Mouse (Mus musculus) monocyte, adult 2 months (primary cell): ENCODE measurements around the gene Ankrd35.
"Not testable (repeated sequence)": the region's sequence is repeated elsewhere in the genome, so short reads cannot be mapped to it uniquely, and the experiment has no call there.

Experiments used
- DNase-seq, 2 experiments: peaks; one replicate each; pipeline ENCODE4 v3.0.0; 2022; ENCODE audit warnings: low spot score in 2 of 2, low read depth in 1 of 2

The Ankrd35 gene

DNA sequence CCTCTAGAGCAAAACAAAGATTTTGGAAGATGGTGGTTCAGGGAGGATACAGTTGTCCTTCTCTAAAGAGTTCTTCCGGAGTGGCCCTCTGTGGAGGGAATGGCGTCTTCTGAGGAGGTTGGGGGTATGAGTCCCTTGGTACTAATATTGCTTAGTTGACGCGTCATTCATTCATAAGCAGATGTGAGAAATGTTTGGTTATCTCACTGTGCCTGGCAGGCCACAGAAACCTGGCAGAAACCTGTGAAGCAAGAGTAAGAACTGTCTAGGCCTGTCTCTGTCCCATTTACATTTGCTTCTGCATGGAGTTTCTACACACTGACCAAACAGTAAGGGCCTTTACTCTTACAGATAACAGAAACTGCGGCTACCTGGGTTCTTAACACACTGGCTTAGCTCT lies 1.6 kb downstream of the Ankrd35 start:
- DNase-seq = no peak

DNA sequence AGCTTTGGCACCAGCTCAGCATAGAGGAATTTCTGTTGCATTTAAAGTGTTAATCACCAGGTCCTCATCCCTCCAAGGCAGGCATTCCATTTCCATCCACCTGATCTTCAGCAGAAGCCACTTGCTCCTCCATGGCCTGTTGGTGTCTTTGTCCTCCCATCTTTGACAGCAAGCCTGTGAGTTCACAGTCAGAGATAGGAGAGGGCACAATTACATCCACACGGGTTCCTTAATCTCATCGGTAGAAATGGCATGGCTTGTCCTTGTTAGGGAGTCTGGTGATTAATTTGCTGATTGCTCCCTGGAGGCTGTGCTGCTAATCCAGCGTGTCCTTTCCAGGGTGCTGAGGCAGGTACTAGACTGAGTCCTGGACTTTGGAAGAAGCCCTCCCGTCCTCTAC lies 3.6 kb downstream of the Ankrd35 start:
- DNase-seq = no peak

DNA sequence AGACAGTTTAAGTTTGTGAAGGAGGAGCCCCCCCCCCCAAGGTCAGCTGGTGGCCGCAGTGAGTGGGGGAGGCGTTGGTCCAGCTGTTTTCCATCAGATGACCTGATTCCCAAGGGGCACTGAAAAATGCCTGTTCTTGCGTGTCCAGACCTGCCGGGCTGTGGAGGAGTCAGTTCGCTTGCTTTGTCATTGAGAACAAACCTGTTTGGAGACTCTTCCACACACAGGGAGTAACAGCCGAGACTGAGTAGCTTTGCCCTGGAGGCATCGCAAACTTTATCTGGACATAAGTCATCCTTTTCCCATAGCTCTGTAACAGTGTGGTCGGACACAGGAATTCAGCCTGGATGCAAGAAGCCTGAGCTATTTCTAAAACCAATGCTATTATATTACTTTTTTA lies 4.5 kb downstream of the Ankrd35 start:
- no peak for DNase-seq

DNA sequence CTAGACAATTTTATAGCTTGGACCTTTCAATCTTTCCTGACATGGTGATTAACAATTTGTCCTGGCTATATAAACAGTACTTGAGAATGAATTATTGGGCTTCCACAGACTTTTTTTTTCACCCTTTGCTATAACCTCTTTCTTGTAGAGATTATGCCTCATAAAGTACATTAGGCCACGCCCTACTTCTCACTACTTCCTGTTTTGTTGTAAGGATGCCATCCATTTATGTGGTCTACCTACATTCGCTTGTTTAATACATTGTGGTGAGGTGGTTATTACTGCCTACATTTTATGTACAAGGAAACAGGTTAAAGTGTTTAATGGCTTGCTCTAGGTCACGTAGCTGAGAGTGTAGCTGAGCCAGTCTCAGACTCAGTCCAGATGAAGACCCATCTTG lies 5.2 kb downstream of the Ankrd35 start:
- DNase-seq = no peak

DNA sequence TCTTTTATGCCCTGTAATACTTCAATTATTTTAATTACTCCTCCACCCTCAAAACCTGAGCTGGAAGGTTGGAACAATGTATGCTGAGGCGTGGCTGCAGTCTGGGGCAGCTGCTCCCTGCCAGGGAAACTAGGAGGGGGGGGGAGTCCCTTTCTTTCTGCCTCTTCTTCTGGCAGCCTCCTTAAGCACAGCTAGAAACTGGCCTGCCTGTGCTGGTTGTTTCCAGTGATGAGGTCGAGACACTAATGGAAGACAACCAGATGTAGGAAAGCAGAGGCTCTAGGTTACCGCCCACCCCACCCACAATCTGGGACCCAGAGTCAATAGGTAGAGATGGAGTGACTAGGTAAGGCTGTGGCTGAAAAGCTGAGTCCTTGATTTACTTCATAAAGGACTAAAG lies 5.8 kb downstream of the Ankrd35 start:
- DNase-seq = no peak

DNA sequence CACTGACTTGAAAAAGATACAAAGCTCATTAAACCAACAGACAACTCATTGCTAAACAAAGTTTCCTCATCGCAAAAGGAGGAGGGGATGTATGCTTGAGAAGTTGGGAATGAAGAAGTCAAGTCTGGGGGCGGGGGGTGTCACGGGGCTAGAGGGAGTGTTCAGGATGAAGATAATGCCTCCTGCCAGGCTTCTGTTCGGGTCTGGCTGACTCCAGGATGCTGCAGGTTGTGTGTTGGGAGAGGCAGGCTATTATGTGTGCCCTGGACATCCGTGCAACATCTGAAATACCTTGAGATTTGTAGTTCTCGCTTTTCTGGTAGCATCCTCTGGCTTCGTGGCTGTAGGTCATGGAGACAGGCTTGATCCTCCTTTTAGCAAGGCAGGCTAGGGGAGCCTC lies 8.5 kb downstream of the Ankrd35 start:
- DNase-seq = no peak

DNA sequence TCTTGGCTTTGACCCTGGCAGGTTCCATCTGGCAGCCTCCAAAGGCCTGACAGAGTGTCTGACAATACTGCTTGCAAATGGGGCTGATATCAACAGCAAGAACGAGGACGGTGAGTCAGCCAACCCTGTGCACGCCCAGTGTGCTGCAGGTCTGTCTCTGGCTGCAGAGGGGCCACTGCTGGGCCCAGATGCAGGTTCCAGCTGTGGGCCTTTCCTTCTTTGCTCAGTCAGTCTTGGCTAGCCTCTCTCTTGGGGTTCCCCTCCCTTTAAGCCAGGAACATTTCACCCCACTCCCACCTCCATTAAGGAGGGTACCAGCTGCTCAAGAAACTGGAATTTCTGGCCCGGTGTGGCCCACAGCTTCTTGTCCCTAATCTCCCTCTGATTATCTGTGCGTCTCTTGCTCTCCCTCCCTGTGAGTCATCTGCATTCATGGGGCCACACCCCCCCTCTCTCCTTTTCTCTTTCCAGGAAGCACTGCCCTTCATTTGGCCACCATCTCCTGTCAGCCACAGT lies 9.3 kb downstream of the Ankrd35 start:
- no peak for DNase-seq

DNA sequence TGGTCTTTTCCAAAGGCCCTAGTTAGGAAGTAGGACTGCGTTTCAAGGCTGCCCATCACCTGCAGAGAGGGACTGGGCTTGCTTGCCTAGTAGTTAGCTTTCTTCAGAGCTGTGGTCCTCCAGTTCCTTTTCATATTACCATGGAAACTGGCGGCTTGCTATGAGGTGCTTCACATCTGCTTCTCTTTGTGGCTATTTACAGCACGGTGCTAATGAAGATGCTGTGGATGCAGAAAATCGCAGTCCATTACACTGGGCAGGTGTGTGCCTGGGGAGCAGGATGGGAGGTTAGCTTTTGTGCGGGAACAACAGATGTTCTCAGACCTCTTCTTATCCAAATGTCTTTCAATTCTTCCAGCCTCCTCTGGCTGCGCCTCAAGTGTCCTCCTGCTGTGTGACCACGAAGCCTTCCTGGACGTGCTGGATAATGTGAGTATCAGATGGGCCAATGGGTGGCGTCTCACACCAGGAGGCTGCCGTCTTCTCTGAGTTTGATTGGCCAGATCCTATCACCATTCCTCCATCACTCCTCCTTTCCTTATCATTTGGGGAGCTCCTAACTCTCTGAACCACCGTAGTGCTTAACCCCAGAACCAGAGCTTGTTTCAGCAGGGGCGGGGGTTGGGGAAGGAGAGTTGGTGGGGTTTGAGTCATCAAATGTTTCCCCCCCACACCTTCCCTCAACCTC lies 10.5 kb downstream of the Ankrd35 start:
- DNase-seq = no peak

DNA sequence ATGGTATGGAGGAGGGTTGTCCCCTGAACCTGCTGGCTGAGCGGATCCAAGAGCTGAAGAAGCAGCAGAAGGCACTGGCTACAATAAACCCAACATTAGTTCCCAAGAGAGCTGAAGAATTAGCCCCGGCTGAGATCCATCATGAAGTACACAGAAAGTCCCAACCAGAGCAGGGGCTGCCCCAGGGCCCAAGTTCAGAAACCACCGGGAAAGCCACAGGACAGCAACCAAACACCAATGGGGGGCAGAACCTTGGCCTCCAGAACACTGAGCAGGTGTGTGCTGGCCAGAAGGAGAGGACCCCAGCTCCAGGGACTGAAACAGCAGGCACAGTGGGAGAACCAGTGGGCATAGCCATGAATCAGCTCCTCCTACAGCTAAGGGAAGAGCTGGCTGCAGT lies 13.6 kb downstream of the Ankrd35 start:
- no peak for DNase-seq

DNA sequence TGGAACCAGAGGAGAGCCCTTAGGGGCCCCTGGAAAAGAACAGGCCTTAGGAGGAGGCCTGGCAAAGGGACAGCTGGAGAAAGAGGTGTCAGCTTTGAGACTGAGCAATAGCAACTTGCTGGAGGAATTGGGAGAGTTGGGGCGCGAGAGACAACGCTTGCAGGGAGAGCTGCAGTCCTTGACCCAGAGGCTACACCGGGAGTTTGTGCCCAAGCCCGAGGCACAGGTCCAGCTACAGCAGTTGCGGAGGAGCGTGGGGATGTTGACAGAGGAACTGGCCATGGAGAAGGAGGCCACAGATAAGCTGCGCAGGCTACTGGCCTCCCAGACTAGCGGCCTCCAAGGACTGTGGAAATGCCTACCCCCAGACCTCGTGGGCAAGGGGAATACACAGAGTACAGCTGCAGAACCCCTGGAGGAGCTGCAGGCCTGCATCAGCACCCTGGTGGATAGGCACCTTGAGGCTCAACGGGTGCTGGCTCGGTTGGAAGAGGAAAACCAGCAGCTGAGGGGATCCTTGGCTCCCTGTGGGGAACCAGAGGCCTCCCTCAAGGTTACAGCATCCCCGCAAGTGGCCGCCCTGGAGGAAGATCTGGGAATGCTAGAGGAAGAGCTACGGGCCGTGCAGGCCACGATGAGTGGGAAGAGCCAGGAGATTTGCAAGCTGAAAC lies 14.4 kb downstream of the Ankrd35 start:
- DNase-seq = no peak

DNA sequence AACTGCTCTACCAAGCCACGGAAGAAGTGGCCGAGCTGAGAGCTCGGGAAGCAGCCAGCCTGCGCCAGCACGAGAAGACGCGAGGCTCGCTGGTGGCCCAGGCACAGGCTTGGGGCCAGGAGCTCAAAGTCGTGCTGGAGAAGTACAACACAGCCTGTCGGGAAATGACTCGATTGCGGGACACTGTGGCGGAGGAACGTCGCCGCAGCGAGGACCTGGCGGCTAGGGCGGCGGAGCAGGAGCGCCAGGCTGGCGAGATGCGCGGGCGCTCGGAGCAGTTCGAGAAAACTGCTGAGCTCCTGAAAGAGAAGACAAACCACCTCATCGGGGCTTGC lies 14.9 kb downstream of the Ankrd35 start:
- DNase-seq = no peak

DNA sequence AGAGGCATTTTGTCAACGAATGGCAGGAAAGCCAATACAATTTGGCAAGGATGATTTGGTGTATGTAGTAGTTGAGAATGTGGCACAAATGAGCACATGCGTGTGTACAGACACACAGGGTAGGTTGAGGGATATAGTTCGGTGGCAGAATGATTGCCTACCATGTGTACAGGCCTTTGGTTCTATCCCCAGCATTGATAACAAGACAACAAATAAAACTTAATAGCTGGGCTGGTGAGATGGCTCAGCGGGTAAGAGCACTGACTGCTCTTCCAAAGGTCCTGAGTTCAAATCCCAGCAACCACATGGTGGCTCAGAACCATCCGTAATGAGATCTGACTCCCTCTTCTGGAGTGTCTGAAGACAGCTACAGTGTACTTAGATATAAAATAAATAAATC lies 16.1 kb downstream of the Ankrd35 start:
- not testable (repeated sequence) for DNase-seq

DNA sequence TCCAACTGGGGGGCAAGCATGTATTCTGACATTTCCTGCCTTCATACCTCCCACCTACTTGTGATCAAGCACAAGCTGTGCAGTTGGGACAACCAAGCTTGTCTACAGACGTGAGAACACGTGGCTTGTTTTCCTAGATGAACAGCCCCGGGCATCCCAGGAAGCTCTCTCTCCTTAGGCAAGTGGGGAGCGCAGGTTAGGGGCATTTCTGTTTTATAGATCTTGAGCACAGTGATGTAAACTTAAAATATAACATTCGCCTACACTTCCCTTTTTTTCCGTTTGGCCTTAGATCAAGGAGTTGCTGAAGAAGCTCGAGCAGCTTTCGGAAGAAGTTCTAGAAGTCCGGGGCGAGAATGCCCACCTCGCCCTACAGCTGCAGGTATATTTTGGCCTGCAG lies 18.9 kb downstream of the Ankrd35 start:
- DNase-seq = no peak

DNA sequence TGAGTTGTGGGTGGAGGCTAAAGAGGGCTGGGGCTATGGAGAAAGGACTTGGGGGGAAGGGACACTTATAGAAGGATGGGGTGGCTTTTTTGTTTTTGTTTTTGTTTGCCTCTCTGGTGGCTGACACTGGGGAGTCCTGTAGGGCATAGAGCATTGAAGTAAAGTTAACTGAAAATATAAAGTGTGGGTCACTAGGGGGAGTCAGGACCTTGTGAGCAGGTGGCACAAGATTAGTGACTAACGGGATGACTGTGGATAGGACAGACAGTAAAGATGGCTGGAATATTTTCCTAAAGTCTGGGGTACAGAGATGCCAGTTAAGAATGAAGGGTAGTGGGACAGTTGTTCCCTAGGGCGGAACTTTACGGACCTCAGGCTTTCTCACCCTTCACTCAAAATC lies 20.4 kb downstream of the Ankrd35 start:
- no peak for DNase-seq

DNA sequence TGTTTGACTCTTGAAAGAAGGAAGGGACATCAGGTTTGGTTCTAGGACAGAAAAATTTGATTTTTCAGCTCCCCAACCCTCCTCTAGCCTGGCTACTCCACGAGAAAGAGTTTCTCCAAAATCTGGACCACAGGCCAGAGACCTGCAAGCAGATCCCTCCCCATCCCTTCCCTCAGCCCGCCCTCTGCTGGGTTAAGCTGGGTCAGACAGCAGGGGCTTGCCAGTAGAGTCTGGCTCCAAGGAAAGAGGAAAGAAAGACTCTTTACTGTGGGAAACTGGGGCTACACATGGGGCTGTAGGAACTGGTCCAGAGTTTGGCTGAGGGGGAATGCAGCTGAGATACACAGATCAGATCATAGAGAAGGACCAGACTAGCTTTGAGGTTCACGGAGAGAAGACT lies 22.6 kb downstream of the Ankrd35 start:
- no peak for DNase-seq

DNA sequence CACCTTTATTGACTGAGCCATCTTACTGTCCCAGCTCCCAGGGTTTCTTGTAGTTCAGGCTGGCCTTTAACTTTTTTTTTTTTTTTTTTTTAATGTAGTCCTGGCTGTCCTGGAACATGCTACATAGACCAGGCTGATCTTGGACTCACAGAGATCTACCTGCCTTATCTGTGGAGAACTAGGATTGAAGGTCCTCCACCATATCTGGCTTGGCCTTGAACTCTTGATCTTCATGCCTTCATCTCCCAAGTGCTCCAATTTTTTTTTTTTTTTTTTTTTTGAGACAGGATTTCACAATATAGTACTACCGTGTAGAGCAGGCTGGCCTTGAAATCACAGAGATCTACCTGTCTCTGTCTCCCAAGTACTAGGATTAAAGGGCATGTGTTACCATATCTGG lies 23.6 kb downstream of the Ankrd35 start:
- no peak for DNase-seq

DNA sequence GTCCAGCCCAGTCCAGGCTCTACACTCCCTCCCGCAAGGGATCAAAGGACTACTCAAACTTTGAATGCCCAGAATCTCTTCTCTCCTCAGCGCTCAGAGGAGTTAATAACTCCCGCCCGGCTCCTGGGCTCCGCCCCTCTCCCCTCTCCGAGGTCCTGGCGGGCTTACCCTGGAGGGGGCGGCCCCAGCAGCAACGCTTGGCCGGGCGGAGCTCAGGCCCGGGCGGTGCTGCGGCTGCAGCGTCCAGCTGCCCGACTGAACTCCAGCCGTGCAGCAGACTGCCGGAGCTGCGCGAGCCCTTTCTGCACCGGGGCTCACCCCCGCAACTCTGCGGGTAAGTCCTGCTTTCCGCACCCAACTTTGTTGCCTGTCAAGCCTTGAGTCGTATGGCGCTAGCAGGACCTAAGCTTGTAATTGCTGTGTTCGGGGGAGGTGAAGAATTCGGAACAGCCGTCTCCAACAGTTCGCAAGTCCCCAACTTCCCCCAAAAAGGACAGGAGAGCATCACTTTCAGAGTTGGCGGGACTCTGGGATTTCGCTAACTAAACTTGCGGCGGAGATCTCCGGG lies 26.4 kb downstream of the Ankrd35 start, which contains the start of gene Pias3:
Pias3 (plus strand) TSS at position 187 of the 568 bp plus-strand sequence.
- peak; percentile 40 to 57 for DNase-seq

DNA sequence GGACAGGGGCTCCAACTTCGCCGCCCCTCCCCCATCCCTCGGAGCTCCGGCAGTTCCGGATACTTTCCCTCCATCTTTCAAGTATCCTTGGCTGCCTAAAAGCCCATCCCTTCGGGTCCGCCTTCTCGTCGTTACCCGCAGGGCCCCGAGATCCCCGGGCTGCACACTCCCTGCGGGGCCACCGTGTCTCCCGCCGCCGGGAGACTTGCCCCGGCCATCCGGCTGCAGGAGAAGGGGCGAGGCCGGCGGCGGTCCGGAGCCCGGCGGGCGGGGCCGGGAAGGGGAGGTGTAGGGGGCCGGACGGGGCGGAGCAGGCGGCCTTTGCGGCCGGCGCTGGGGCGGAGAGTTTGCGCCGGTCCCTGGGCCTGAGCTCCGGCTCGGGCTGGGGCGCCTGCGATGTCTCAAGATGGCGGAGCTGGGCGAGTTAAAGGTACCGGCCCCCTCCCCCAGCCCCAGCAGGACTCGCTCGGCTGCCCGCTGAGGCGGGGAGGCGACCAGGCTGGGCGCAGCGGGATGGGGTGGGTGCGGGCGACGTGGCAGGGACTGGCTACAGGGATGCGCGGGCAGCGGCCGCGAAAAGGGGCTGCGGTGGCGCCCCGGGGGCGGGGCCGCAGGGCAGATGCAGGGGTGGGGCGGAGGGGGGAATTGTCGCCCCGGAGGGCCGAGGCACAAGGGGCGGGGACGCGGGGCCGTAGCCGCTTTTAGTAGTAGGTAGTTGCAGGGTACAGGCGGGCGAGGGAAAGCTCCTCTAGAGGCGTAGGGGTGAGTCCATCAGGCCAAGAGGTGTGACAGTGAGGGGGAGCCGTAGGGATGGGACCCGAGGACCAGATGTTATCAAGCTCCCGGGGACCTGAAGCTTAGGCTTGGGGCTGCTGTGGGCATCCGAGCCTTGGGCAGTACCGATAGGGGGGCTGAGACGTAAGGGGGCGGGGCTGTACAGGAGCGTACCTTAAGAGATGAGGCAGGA lies 27.1 kb downstream of the Ankrd35 start:
- peak; percentile 66 to 80 for DNase-seq

DNA sequence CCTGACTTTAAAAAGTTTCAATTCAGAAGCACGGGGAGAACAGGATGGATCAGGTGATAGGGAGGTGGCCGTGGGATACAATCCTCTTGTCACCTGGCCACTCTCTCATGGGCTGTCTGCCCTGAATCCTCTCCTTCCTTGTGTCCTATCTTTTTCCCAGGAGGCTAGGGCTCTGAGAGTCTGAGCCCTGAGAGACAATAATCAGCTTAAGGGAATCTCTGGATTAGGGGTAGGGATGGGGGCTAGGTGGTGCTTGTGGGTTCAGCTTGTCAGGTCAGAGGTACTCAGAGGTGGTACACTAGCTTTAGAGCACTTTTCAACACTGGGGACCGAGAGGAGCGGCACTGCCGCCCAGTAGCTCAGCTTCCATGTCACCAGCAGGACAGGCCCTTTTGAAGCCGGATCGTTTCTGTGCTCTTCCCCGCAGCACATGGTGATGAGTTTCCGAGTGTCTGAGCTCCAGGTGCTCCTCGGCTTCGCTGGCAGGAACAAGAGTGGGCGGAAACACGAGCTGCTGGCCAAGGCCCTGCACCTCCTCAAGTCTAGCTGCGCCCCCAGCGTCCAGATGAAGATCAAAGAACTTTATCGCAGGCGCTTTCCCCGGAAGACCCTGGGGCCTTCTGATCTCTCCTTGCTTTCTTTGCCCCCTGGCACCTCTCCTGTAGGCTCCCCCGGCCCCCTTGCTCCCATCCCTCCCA lies 29.2 kb downstream of the Ankrd35 start:
- DNase-seq = no peak

DNA sequence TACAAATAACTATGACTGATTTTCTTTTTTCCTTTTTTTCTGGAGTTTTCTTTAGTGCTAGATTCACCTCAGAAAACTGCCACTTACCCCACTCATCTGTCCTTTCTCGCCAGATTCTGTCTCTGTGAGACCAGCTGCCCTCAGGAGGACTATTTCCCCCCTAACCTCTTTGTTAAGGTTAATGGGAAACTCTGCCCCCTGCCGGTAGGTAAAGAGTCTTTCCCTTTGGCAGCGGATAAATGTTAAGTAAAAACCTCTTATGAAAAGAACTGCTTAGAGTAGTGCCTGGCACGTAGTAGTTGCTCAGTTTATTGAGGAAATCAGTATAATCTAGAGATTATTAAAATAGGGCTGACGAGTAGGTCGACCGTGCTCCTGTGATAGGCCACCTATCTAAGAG lies 30.4 kb downstream of the Ankrd35 start:
- no peak for DNase-seq

DNA sequence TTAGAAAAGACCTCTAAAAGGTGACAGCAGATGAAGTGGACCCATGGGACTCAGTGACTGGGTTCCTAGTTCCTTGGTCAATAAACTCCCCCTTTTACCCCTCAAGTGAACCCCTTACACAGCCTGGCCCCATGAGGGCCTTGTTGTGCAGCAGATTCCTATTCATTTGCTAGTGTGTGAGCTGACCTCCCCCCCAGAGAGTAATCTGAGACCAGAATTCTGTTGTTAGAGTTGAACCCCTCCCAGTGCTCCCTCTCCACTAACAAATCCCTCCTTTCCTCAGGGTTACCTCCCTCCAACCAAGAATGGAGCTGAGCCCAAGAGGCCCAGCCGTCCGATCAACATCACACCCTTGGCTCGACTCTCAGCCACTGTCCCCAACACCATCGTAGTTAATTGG lies 31.1 kb downstream of the Ankrd35 start:
- no peak for DNase-seq
